Mouse (Mus musculus) myocyte (in vitro differentiated cells): ENCODE measurements around the gene Taar7e.

Source experiments
- CEBPB ChIP-seq: IDR thresholded peaks from 2 replicates; pipeline ENCODE4 v1.6.1; 2011; ENCODE audit warnings: mild to moderate bottlenecking, moderate library complexity; ENCODE audit not compliant: poor library complexity, insufficient read depth, severe bottlenecking
- E2F4 ChIP-seq: IDR thresholded peaks from one replicate; pipeline ENCODE4 v1.6.1; 2011; ENCODE audit warnings: mild to moderate bottlenecking, control low read depth, moderate library complexity; ENCODE audit not compliant: insufficient read depth
- POLR2A ChIP-seq: IDR thresholded peaks from one replicate; pipeline ENCODE4 v1.6.1; 2011; ENCODE audit warnings: low read depth, mild to moderate bottlenecking, control low read depth, moderate library complexity; ENCODE audit not compliant: insufficient read length
- REST ChIP-seq: IDR thresholded peaks from one replicate; pipeline ENCODE4 v1.6.1; 2011; ENCODE audit warnings: mild to moderate bottlenecking, control low read depth, moderate library complexity; ENCODE audit not compliant: insufficient read depth, insufficient read length
- SRF ChIP-seq: IDR thresholded peaks from one replicate; pipeline ENCODE4 v1.6.1; 2011; ENCODE audit warnings: low read depth; ENCODE audit not compliant: control insufficient read depth, insufficient read length
- USF1 ChIP-seq: IDR thresholded peaks from one replicate; pipeline ENCODE4 v1.6.1; 2011; ENCODE audit warnings: low read depth, mild to moderate bottlenecking, control low read depth, moderate library complexity

GRCm38 (mm10) chr10:23999639-24000038, 37.8 kb upstream of the Taar7e start, which contains the start of gene Taar7b:
- TF ChIP-seq POLR2A (no peak), E2F4 (no peak), CEBPB (no peak), USF1 (no peak), SRF (no peak), REST (no peak)
